Mouse (Mus musculus): ENCODE data around the gene Adtrp. TPM values are rescaled to one million over a fixed set of nuclear protein-coding genes. Genes with fewer than 3 reads are reported as not detected.
A peak's percentile ranks its signal among the peaks of the same experiment; 100 is the strongest.

Gene Adtrp
- total RNA-seq, 1 experiment from 2014 or later: 1.2 TPM

DNA sequence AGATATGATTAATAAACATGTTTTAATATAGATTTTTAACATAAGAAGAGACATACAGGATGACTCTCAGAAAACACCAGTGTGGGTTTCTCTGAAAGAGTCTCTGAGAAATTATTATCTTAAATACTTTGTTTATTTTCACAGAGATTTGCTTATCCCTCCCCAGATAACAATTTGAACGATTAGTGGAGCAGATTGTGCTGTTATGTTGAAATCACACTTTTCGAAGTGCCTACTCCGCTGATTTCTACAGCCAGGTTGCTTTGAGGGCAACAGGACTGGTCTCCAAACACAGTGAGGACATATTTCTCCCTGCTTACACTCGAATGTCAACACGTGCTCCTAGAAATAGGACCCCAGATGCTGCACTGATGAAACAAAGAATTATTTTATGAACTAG, 2.5 kb downstream of the Adtrp start:
- ATAC-seq (ENCODE audit: extremely low read depth, insufficient number of reproducible peaks, low FRiP score, poor library complexity, severe bottlenecking): no peak

DNA sequence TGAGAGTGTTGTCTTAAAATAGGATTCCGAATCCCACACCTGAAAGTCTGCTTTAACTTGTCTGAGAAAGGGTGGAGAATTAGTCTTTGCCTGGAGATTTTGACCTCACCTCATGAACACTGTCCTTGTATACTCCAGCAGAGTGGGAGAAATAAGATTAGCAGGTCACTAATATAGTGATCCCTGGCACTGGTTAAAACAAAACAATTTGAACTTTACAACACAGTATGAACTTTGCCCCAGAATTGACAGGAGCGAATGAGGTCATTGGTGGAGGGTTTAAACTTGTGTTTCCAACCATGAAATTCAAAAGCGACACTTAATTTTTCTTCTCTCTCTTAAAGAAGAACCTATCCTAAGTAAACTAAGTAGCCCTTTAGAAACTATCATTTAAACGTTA, 3.4 kb downstream of the Adtrp start:
- no peak for ATAC-seq (ENCODE audit: extremely low read depth, insufficient number of reproducible peaks, low FRiP score, poor library complexity, severe bottlenecking)

- no peak for ATAC-seq (ENCODE audit: extremely low read depth, insufficient number of reproducible peaks, low FRiP score, poor library complexity, severe bottlenecking)
These were observed 13.8 kb downstream of the Adtrp start for GRCm38 (mm10) chr13:41833614-41834139.

GRCm38 (mm10) chr13:41828296-41828754, 19.2 kb downstream of the Adtrp start:
- 0 out of 2 replicates have a peak, but pooled peaks have one; percentile 24 for ATAC-seq (ENCODE audit: extremely low read depth, insufficient number of reproducible peaks, low FRiP score, poor library complexity, severe bottlenecking)

GRCm38 (mm10) chr13:41827581-41827980, 19.9 kb downstream of the Adtrp start:
- no peak for ATAC-seq (ENCODE audit: extremely low read depth, insufficient number of reproducible peaks, low FRiP score, poor library complexity, severe bottlenecking)

DNA sequence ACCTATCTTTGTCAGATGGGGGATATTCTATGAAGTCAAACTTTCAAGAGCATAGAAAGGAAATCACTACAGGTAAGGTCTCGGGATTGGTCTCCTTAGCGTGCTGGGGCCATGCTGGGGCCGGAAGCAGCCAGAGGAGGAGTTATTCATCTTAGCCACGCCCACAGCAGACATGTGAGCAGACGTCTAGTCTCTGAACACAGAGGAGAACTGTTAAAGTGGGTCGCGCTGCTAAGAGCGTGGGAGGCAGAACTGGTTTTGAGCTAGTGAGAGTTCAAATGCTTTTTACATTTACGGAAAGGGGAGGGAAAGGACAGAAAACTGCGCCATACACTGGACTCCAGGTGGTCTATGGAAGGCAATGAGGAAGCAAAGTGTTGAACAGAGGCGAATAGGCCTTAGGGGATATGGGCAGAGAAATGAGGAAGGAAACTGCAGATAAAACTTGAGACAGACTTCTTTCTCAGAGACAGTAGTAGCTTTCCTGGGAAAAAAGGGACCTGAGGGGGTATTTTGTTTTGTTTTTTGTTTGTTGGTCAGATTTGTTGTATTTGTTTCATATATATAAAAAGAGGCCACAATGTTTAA, 22.0 kb downstream of the Adtrp start:
- ATAC-seq (ENCODE audit: extremely low read depth, insufficient number of reproducible peaks, low FRiP score, poor library complexity, severe bottlenecking): peak; percentile 64; the same call in 1 of the 2 replicates

DNA sequence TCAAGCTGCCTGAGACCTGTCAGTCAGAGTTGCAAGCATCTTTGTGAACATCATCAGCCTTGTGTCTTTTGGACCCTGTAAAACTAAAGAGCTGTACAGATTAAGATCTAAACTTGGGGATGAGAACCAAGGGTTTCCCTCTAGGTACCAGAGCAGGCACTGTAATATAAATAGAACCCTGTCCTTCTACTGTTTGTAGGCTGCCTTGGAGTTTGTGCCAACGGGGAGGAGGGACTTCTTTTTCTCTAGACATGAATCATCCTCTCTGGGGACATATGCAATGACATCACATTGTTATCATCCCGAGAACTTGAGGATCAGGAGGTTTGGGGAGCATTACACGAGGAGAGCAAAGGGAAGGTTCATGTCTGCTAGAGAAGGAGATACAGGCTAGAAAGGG, 24.4 kb downstream of the Adtrp start:
- no peak for ATAC-seq (ENCODE audit: extremely low read depth, insufficient number of reproducible peaks, low FRiP score, poor library complexity, severe bottlenecking)

DNA sequence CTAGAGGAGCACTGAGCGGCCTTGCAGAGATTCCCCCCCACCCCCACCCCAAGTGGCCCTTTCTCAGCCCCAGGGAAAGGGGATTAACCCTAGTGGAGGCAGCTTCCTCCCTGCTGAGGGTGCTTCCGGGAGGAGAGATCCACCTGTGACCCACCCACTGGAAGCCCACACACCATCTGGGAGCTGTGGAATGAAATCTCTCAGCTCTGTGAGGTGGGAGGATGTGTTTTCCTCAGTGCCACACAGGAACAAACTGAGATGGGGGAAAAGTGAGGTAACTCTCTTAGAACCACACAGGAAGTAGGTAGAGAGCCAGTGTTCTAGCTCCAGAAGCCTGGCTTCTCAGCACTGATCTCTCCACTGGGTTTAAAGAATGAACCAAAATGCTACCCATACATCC, 24.9 kb downstream of the Adtrp start:
- ATAC-seq (ENCODE audit: extremely low read depth, insufficient number of reproducible peaks, low FRiP score, poor library complexity, severe bottlenecking): no peak

GRCm38 (mm10) chr13:41822091-41822490, 25.4 kb downstream of the Adtrp start:
- no peak for ATAC-seq (ENCODE audit: extremely low read depth, insufficient number of reproducible peaks, low FRiP score, poor library complexity, severe bottlenecking)

GRCm38 (mm10) chr13:41820947-41821346, 26.5 kb downstream of the Adtrp start:
- no peak for ATAC-seq (ENCODE audit: extremely low read depth, insufficient number of reproducible peaks, low FRiP score, poor library complexity, severe bottlenecking)

DNA sequence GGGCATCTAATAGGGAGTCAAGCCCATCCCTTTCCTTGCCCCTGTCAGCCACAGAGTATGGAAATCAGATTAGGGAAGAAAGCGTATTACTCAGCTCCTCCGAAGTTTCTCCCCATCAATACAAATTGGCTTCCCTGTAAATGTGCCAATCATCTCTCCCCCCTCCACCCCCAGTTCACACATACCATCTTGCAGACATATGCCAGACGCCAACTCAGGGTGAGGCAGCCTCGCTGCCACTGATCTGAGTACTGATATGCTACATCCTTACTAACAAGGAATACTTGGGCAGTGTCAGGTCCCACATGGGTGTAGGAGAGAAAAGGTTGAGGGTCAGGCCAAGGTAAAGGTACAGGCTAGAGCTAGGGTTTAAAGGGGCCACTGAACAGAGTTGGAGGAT, 27.6 kb downstream of the Adtrp start:
- no peak for ATAC-seq (ENCODE audit: extremely low read depth, insufficient number of reproducible peaks, low FRiP score, poor library complexity, severe bottlenecking)

GRCm38 (mm10) chr13:41819484-41819883, 28.0 kb downstream of the Adtrp start:
- no peak for ATAC-seq (ENCODE audit: extremely low read depth, insufficient number of reproducible peaks, low FRiP score, poor library complexity, severe bottlenecking)

GRCm38 (mm10) chr13:41817583-41817982, 29.9 kb downstream of the Adtrp start:
- no peak for ATAC-seq (ENCODE audit: extremely low read depth, insufficient number of reproducible peaks, low FRiP score, poor library complexity, severe bottlenecking)

DNA sequence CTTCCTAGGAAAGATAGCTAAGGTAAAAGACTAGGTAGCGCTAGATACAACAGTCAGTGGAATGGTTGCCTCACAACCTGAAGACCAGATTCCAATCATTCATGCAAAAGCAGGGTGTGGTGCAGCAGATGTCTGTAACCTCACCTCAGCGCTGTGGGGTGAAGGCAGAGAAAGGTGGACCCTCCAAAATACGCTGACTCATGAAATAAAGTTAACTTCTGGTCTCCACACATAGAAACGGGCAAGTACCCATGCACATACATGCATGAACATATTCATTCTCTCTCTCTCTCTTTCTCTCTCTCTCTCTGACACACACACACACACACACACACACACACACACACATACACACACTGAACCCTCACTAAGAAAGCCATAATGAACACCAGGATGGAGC, 30.8 kb downstream of the Adtrp start:
- ATAC-seq (ENCODE audit: extremely low read depth, insufficient number of reproducible peaks, low FRiP score, poor library complexity, severe bottlenecking): no peak

DNA sequence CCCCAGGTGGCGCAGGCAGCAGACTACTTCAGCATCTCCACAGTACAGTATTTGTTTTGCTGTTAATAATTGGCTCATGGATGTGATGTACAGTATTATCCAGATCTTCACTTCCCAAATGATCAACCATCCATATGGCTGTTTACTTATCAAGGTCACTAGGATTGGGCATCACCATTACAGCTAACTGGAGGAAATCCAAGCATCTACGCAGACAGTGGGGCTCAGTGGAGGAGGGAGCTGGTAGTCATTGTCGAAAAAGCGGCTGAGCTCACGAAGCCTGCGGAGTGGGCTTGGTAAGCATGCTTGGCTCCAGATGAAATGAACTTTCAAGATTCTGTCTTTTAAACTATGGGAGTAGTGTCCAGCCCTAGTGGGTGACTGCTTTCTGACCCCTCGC, 36.7 kb downstream of the Adtrp start:
- no peak for ATAC-seq (ENCODE audit: extremely low read depth, insufficient number of reproducible peaks, low FRiP score, poor library complexity, severe bottlenecking)

DNA sequence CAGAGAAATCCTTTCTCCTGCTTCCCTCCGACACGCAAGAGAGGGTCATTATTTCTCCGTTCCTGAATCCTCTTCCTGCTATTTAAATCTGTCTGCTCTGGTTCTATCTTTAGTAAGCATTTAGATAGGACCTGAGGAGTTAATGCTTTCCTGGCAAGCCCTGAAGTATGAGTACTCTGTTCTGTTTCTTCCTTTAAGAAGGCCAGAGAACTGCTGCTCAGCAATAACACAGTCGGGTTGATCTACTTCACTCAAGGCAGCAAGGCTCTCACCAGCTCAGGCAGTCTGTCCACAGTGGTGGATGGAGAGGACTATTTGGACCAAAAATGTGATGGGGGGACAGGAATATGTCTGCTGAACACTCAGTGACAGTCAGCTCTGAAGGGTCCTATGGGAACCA, 39.7 kb downstream of the Adtrp start:
- no peak for ATAC-seq (ENCODE audit: extremely low read depth, insufficient number of reproducible peaks, low FRiP score, poor library complexity, severe bottlenecking)

DNA sequence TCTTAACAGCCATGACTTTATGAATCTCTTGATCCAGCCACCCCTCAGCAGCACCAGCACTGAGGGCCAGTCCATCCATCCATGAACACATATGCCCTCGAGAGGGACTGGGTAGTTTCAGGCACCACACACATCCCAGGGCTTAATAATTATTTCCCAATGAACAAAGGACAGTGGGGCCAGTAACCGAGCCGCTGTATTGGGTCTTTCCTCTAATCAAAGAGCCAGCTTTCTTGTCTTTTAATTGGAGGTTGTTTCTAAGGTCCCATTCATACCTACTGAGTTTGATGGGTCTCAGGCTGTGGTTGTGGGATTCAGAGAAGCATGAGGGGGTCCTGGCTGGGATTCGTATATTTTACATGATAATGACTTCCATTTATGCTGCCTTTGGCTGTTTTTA, 40.2 kb downstream of the Adtrp start:
- no peak for ATAC-seq (ENCODE audit: extremely low read depth, insufficient number of reproducible peaks, low FRiP score, poor library complexity, severe bottlenecking)

DNA sequence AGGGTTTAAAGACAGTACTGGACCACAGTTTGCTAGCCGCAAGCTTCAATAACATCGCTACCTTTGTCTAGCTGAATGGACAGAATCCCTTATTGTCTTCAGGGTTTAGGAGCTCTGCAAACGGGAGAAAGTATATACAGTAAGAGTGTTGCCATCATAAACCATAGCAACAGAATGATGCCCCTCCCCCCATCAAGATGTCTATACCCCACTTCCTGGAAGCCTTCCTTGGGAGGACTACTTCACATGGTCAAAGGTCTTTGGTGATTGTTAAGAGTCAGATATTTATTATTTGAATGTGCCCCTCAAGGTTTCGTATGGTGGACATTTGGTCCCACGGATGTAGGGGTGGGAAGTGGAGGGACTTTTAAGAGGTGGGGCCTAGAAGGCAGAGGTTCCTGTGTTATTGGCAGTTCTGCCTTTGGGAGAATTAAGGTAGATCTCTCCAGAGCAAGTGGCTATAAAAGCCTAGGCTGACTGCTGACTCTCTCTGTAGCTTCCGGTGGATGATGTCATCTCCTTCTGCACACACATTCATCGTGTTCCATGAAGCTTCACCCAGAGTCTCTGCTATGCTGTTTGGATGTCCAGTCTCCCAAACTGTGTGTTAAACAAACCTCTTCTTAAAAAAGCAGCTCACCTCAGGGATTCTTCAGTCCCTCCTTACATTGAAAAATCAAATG, 42.2 kb downstream of the Adtrp start:
- ATAC-seq (ENCODE audit: extremely low read depth, insufficient number of reproducible peaks, low FRiP score, poor library complexity, severe bottlenecking): no peak

DNA sequence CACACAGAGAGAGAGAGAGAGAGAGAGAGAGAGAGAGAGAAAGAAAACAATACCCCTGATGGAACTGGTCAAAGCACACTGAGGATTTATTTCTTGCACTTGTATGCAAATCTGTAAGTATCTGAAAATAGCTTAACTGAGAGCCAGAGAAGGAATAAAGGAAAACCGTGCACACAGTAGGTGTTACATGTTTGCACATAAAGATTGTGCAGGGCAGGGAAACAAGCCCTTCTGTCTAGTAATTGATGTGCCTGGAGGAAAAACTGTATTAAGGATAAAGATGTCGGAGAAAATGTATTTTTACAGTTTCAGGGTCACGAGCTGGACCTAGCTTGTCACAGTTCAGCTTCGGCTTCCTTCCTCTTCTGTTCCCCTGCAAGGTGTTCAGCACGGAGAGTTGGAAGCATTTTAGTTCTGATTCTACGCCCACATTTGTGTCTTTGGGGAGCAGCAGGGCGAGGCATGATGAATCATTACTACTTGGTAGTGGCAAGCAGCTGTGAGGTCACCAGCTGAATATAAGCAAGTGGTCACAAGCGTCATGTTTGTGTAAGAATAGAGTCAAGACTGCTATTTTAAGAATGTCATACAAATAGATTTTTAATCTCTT, 43.7 kb downstream of the Adtrp start:
- peak; percentile 85 for ATAC-seq (ENCODE audit: extremely low read depth, insufficient number of reproducible peaks, low FRiP score, poor library complexity, severe bottlenecking)

DNA sequence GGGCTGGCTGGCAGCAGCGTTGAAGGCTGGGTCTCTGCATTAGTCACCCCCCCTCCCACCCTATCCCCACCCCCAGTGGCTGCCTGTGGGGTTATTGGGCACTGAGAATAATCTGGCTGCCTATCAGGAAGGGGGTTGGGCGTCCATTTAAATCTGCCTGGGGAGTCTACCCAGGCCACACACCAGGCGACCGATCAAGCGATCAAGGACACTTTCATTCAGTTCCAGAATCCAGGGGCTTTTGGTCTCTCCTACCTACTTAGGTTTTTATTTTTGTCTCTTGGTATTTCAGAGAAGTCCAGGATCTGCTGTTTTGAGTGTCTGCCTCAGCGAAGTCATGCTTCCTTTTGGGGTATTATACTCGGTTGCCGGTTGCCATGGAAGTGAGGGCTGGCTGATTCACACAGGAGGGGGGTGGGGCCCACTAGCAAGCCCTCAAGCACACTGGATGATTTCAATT, 46.3 kb downstream of the Adtrp start:
- no peak for ATAC-seq (ENCODE audit: extremely low read depth, insufficient number of reproducible peaks, low FRiP score, poor library complexity, severe bottlenecking)
